Mouse (Mus musculus) ES-Bruce4 (cell line): ENCODE results near the gene Numb.

Experiments used
- EP300 ChIP-seq: IDR thresholded peaks from 2 replicates; pipeline ENCODE4 v1.6.1; 2011; ENCODE audit warnings: low read depth, low read length; ENCODE audit not compliant: insufficient read depth
- POLR2A ChIP-seq: IDR thresholded peaks from one replicate; pipeline ENCODE4 v1.8.1; 2011; ENCODE audit warnings: low read length; ENCODE audit not compliant: insufficient read depth

DNA sequence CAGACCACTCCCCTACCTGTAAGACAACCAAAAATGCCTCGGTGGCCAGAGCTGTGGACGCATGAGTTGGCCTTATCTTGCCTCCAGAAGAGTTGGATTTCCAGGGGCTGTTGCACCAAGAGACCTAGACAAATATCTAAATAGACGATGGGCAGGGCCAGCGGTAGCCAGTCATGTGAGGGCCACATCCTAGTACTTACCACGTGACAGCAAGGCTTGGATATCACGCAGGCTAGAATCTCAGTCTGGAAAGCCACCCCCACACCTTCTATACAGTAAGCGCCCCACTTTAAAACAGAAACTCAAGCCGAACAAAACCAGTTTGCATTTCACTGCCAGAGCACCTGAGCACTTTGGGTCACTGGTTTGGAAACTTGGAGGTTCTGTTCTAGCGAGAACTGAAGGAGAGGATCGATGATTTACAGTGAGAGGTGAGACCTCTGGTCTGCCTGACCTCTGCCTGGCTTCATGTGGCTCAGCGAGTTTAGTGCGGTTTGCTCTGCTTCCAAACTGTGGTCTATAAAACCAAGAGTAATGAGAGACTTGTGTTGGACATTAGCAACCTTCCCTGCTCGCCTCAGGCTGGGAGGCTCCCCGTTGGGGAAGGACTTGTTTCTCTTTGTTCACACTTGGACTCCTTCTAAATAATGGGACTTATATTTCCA lies 153.4 kb downstream of the Numb start:
- TF ChIP-seq EP300 (no peak), POLR2A (no peak)
